Mouse (Mus musculus): ENCODE measurements around the gene Ap1ar.
A peak's percentile ranks its signal among the peaks of the same experiment; 100 is the strongest.

Ap1ar gene

DNA sequence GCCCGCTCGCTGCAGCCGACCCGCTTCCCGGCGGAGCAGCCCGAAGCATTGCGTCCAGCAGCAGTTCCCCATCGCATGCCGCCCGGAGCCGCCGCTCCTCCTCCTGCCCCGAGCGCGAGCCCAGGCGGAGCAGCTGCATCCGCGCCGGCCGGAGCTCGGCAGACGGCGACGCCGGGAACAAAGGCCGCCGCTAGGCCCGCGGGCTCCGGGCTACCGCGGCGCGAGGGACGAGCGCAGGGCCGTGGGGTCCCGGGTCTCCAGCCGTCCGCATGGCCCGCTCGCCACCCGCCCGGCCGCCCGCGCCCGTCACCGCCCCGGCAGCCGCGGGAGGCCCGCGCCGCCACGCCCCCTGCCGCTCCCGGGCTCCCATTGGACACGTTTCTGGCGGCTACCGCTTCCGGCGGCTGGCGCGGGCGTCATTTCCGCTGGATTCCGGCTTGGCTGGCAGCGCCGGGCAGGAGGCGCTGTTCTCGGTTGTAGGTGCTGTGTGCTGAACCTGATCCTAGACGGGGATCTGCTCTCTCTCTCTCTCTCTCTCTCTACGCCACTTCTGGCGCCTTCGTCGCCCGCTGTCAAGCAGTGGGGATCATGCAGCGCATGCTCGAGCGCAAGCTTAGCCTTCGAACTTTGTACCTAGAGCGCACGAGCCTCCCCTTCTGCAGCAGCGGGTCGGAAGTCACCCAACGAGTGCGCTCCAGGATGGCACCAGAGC is at the start of gene Ap1ar:
Gene Ap1ar, minus strand, starts transcription at position 370 of the 712 bp plus-strand sequence.
- peak; percentile 97 to 98 for DNase-seq

GRCm38 (mm10) chr3:127881684-127882083 is 44.4 kb upstream of the Ap1ar start:
- no peak for DNase-seq

DNA sequence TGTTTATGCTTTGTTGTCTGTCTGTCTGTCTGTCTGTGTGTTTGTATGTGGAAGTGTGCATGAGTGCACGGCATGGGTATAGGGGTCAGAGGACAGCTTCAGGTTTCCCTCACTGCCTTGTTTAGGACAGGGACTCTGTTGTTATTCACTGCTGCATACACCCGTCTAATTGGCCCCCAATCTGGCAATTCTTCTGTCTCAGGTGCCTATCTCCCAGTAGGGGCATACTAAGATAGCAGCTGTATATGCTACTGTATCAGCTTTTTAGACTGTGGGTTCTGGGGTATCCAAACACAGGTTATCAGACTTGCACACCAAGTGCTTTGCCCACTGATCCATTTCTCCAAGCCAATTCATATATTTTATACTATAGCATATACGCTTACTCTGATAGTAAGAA is 42.6 kb upstream of the Ap1ar start:
- no peak for DNase-seq

- DNase-seq = no peak
Measured at GRCm38 (mm10) chr3:127875509-127875908, 38.2 kb upstream of the Ap1ar start.

DNA sequence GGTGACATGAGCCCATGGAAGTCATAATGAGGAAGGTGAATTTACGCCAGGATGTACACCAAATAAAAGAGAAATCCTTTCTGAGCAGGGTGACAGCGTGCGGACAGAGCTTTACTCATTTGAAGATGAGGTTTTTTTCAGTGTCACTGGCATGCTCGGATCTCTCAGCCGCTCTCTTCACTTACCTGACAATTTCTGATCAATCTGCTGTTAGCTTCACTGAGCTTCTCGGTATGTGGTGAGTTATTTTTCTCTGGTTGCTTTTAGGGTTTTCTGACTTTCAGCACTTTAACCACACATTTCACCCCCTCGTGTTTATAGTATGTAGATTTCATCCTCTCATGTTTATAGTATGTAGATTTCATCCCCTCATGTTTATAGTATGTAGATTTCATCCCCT is 37.7 kb upstream of the Ap1ar start:
- no peak for DNase-seq

DNA sequence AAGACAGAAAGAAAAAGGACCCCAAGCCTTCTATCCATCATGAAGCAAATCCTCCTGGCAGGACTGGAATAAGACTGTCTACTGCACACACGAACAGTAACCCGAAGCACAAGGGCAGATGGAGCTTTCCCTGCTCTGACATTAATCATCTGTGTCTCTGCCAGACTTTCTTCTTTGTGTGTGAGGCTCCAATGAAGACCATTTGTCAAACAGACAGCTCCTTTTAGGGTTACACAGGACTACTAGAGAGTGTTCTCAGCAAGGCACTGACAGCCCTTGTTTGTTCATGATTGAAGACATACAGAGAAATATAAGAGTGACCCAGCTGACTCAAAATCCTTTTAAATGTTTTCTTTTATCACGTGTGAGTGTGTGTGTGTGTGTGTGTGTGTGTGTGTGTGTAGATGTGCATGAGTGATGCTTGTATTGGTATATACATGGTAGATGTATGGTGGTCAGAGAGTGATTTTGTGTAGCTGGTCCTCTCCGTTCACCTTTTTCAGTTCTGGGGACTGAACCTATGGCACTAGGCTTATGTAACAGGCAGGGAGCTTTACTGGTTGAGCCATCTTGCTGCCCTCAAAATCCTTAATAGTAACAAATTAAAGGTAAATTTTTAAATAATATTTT is 37.0 kb upstream of the Ap1ar start:
- DNase-seq = peak in 1 of 2 experiments; percentile 30

GRCm38 (mm10) chr3:127871575-127871974 is 34.3 kb upstream of the Ap1ar start:
- DNase-seq = no peak

- no peak for DNase-seq
Measured at GRCm38 (mm10) chr3:127868880-127869279, 31.6 kb upstream of the Ap1ar start.

DNA sequence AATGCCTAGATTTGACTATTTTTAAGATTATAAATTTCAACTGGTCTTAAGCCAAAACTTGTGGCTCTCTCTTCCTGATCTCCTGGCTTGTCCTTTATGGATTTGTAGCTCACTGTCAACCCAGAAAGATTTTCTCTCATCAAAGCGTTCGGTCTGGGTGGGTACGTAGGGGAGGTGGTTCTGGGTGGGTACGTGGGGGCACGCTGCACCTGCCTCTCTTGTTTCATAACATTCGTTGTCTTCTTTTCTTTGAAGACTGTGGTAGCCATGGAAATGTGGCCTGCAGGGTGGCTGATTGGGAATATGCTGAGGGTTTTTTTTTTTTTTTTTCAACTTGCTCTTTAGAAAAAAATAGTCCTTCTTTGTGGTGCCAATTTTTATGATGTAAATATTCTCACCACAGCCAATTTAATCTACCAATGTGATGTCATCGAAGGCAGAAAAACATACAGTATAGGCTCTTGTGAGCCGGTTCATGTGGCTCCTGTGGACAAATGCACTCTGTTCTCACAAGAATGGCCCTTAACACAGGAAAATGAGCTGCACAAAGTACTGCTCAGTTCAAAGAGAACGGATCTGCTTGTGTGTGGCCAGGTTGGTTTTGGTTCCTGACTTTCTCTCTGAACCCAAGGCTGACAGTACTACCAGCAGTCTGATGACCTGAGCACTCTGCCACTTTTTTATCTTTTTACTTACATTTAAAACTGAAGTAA is 30.9 kb upstream of the Ap1ar start:
- DNase-seq = no peak

GRCm38 (mm10) chr3:127864242-127864641 is 26.9 kb upstream of the Ap1ar start:
- DNase-seq = no peak

GRCm38 (mm10) chr3:127863571-127863970 is 26.2 kb upstream of the Ap1ar start:
- DNase-seq = no peak

GRCm38 (mm10) chr3:127862479-127862878 is 25.2 kb upstream of the Ap1ar start:
- no peak for DNase-seq

GRCm38 (mm10) chr3:127861340-127861739 is 24.0 kb upstream of the Ap1ar start:
- DNase-seq = no peak

GRCm38 (mm10) chr3:127853431-127854206 is 16.3 kb upstream of the Ap1ar start:
- DNase-seq = peak; percentile 84 to 89

GRCm38 (mm10) chr3:127852722-127853121 is 15.4 kb upstream of the Ap1ar start:
- DNase-seq = no peak

- no peak for DNase-seq
Measured at GRCm38 (mm10) chr3:127850776-127851646, 13.7 kb upstream of the Ap1ar start.

DNA sequence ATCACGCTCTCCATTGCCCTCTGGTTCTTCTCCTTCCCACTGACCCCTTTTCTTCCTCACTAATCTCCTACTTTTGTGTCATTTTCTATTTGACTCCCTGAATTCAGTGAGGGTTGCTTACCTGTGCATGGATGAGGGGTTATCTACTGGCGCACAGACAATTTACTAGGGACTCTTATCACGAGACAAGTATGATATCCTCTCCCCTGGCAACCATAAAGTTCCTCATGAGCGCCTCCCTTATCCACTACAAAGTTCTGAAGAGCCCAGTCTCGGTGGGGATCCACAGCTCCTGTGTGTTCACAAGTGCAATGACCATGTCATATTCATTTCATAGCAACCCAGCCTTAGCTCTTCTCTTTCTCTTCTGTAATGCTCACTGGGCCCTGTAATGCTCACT is 12.6 kb upstream of the Ap1ar start:
- DNase-seq = no peak

- DNase-seq = peak; percentile 14 to 17
Measured at GRCm38 (mm10) chr3:127848088-127848808, 10.9 kb upstream of the Ap1ar start.

- no peak for DNase-seq
Measured at GRCm38 (mm10) chr3:127843941-127844327, 6.6 kb upstream of the Ap1ar start.

GRCm38 (mm10) chr3:127843324-127843940 is 6.1 kb upstream of the Ap1ar start:
- DNase-seq = no peak

DNA sequence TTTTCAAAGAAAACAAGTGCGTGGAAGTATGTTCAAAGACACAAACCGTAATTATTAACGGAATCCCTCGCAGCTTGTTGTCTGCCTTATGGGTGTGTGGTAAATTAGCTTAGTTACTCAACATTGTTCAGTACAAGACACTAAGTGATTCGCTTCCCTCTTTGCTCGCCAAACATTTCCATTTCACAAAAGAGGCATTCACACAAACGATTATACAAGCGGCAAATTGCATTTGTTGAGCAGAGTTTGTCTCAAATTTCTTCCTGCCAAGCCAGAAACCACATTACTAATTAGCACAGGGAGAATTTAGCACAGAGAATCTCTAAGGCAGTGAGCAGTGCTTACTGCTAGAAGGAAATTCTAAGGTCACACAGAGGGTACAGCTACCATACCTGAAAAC is 4.6 kb upstream of the Ap1ar start:
- no peak for DNase-seq
